Mouse (Mus musculus): Measurements from ENCODE around the gene Slc17a2.

DNA sequence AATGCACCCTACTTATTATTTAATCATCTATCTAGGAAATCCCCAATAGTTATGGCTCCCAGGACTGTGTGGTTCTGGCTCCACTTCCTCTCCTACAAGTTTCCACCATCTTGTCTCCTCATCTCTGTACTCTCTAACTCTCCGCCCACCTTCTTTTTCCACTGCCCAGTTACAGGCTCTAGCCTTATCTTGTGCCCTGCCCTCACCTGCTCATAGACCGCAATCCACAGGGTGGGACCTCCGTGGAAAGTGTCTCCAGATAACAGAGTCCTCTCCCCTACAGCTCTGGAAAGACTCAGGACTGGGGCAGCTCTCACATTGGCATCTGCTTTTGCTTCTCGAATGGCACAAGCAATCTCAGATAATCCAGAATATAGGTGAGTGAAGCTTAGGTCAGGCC, 27.8 kb upstream of the Slc17a2 start:
- TF ChIP-seq CTCF (IDR thresholded peaks at IDR 0.05; ENCODE audit: borderline replicate concordance, control insufficient read depth, extremely low read depth, insufficient read depth, low read length, poor library complexity) (no peak), POLR2A (IDR thresholded peaks at IDR 0.05; ENCODE audit: control insufficient read depth, extremely low read depth, insufficient read depth, low read length, poor library complexity) (no peak)
